Mouse (Mus musculus) left cerebral cortex, postnatal 14 days (tissue): Measurements from ENCODE around the gene Nfrkb. TPM values are rescaled to one million over a fixed set of nuclear protein-coding genes. Genes with fewer than 3 reads are reported as not detected.

Experiments
- DNase-seq, 2 experiments: peaks; one replicate each; pipeline ENCODE4 v3.0.0; 2021 to 2022; ENCODE audit warnings: low spot score in 2 of 2, mixed read lengths in 1 of 2
- intact Hi-C: fragments of 180-260 bp; cut with DNase I; formaldehyde crosslinking; loops from one replicate; pipeline ENCODE4 v1.15.1; 2025
- total RNA-seq, 2 experiments: library from RNA; stranded (reverse); gene quantifications; 2 replicates each; pipeline ENCODE4 v1.2.3; 2021

Nfrkb gene
- total RNA-seq, 2 experiments from 2014 or later, result 29.3 to 30.3 TPM

- intact Hi-C loops, result no loop called here
- DNase-seq, result no peak
These were observed 19.2 kb downstream of the Nfrkb start for GRCm38 (mm10) chr9:31405217-31405616.

GRCm38 (mm10) chr9:31412165-31412564 lies 26.2 kb downstream of the Nfrkb start:
- intact Hi-C loops, result no loop called here

DNA sequence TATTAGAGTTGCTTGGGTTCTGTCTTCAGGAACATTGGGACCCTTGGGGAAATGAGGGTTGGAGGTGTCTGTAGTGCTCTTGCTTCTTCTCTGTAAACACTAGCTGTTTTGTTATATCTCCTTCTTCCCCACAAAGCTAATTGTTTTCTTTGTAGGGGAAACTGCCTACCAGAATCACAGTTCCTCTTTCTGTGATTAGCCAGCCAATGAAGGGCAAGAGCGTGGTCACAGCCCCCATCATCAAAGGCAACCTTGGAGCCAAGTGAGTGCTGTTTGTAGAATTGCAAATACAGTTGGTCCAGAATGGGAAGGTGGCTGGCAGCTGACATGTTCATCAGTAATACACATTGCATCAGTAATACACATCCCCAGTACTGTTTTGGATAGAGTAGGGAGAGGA lies 32.8 kb downstream of the Nfrkb start:
- intact Hi-C loops, result loop anchor here (5.0 kb wide), 1 partner anchor 123 kb away; no protein-coding TSS in a partner anchor

More at GRCm38 (mm10) chr9:31412165-31412564, 26.2 kb downstream of the Nfrkb start:
- no peak for DNase-seq

DNA sequence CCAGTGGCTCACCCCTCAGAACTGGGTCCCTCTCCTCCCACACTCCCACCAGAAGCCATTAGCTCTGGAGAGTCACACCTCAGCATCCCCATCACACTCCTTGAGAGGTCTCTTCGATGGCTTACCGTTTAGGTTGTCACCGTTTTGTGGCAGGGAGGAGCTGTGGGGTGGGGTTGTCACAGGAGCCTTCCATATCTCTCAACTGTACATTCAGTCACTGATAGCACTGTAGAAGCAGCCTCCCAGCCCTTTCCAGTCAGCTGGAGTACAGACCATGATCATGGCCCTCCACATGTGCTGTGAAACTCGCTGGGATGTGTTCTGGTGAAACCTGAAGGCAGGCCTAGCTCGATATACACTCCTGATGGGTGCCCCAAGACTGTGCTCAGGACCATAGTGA lies 36.2 kb downstream of the Nfrkb start:
- DNase-seq, result no peak
- intact Hi-C loops, result no loop called here

More for the DNA sequence above, 32.8 kb downstream of the Nfrkb start:
- DNase-seq, result no peak

DNA sequence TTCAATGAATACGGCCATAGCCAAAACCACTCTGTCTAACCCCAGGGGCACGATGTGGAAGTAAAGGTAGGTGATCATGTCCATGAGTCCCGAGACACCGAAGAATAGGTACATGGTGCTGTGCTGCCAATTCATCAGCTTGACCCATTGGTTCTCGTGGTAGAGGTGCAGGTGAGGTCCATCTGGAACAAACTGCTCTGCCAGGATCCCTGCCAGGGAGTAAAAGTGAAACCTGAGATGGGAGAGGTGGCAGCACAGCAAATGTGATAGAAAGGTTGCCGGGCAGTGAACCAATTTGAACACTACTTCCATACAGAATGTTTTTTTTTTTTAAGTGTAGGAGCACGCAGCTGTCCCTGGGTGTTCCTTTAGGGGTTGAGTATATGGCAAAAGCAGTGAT lies 43.0 kb downstream of the Nfrkb start:
- intact Hi-C loops, result no loop called here
- no peak for DNase-seq

DNA sequence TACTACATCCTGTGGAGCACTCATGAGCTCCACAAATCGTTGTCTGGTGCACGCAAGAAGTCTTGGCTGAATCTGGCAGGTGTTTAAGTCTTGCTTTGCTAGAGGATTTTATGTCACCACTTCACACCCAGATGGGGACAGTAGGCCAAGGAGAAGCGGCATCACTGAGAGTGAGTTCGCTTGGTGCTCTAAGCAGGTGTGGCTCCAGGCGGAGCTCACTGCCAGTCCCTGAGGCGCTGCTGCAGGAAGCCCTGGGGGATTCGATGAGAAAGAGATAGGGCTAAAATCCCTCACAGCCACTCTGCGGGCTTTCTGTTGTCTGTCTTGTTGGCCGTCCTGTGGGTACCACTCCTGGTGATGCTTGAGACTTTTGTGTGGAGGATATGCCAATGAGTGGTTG lies 44.0 kb downstream of the Nfrkb start:
- DNase-seq, result no peak
- intact Hi-C loops, result no loop called here

GRCm38 (mm10) chr9:31431751-31432150 lies 45.8 kb downstream of the Nfrkb start:
- intact Hi-C loops, result no loop called here

GRCm38 (mm10) chr9:31432336-31432975 lies 46.5 kb downstream of the Nfrkb start:
- intact Hi-C loops, result no loop called here
- no peak for DNase-seq

More at GRCm38 (mm10) chr9:31431751-31432150, 45.8 kb downstream of the Nfrkb start:
- no peak for DNase-seq

DNA sequence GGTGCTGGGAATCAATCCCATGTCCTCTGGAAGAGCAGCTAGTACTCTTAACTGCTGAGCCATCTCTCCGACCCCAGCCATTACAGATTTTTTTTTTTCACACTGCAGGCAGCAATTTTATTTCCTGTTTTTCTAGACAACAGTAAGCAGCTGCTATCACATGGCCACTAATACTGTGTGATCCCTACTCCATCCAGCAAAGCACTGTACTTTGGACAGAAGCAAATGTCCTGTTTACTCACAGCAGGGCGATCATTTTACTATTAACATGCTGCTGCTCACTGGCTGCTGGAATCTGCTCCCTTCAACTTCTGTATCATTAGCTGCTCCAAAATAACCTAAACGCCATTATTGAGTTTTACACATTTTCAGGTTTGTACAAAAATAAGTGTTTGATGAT lies 47.4 kb downstream of the Nfrkb start:
- intact Hi-C loops, result no loop called here
- DNase-seq, result no peak

GRCm38 (mm10) chr9:31435415-31435814 lies 49.4 kb downstream of the Nfrkb start:
- intact Hi-C loops, result no loop called here

DNA sequence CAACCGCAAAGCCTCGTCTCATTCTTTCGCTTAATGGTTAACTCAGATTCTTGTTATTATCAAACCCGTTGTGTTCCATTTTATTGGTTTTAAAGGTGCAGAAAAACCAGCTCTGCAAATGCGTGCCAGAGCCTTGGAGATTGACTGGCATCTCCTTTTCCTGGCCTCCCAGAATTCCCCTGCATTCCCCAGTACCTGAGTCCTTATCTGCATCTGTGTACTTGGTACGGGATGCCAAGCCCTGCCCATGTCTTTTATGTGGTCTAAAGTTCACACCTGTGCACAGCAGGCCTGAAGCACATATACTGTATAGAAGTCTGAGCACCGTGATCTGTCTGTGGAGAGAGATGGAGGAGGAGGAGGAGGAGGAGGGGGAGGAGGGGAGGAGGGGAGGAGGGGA lies 51.9 kb downstream of the Nfrkb start:
- no peak for DNase-seq
- intact Hi-C loops, result no loop called here

More at GRCm38 (mm10) chr9:31435415-31435814, 49.4 kb downstream of the Nfrkb start:
- DNase-seq, result no peak

- DNase-seq, result no peak
- intact Hi-C loops, result no loop called here
These were observed 52.8 kb downstream of the Nfrkb start for GRCm38 (mm10) chr9:31438834-31439233.

DNA sequence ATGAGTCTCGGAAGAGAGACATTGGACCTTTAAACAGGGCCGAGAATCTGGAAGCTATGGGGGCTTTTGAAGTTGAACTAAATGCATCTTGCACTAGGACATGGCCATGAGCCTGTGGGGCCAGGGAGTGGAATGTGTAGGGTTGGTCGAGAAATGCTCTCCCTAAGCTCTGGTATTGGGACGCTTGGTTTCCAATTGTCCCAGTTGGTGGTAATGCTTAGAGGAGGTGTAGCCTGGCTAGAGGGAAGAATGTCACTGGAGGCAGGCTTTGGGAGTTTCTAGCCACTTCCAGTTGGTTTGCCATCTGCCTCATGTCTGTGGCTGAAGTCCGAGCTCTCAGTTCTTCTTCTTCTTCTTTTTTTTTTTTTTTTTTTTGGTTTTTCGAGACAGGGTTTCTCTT lies 53.3 kb downstream of the Nfrkb start:
- intact Hi-C loops, result no loop called here
- no peak for DNase-seq

DNA sequence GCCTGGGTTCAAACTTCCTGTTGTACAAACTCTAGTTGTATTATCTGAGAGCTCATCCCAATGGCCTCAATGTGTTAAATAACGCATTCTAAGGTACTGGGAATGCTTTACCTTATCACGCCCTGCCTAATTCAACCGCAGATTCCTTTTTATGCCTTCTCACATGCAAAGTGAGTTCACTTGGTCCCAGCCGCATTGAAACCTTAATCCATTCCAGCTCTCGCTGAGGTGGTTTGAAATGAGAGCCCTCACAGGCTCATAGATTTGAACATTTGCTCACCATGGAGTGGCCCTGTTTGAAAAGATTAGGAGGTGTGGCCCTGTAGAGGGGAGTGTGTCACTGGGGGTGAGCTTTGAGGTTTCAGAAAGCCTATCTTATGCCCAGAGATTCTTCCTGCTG lies 54.4 kb downstream of the Nfrkb start:
- DNase-seq, result no peak
- intact Hi-C loops, result no loop called here

DNA sequence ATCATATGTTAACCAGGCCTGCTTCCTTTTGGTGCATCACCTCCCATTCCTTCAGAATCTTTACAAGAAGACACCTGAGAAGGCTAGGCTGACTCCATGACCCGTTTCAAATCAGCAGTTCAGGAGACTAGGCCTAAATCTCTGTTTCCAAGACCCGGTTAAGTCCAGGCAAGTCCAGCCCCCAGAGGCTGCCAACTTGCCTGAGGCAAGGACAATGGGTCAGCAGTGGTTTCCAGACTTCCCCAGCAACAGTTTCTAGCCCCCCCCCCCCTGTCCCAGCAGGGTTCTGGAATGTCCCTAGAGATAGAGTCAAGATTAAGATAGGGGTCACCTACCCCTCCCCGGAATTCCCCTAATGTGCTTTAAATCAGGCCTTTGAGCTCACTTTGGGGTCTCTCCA lies 55.5 kb downstream of the Nfrkb start:
- no peak for DNase-seq

GRCm38 (mm10) chr9:31444236-31444635 lies 58.2 kb downstream of the Nfrkb start:
- no peak for DNase-seq
- intact Hi-C loops, result no loop called here

More for the DNA sequence above, 55.5 kb downstream of the Nfrkb start:
- intact Hi-C loops, result no loop called here

DNA sequence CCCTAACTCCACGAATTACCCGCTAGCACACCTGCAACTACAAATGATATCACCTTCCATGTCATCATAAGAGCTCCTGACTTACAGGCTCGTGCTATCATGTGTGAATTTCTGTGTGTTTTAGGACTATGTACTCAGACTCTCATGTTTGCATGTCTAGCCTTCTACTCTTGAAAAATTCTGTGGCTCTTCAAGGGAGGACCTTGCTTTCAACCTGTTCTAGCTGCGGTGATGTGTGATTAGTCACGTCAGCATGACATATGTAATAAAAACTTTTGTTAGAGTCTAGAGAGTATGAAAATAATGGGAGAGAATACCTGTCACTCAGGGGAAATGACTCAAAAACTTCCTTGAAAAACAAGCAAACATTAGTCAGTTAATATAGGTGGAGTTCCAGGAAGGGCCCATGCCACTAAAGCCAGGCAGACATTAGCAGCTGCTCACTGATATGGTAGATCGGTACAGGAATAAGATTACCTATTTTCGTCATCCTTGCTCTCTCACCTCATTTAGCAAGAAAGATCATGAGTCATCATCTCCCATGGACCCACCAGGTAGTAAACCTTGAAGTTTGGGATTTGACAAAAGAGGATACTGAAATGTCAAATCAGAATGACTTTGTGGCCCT lies 63.3 kb downstream of the Nfrkb start:
- intact Hi-C loops, result no loop called here
- no peak for DNase-seq

- DNase-seq, result no peak
- intact Hi-C loops, result no loop called here
These were observed 66.2 kb downstream of the Nfrkb start for GRCm38 (mm10) chr9:31452166-31452565.

DNA sequence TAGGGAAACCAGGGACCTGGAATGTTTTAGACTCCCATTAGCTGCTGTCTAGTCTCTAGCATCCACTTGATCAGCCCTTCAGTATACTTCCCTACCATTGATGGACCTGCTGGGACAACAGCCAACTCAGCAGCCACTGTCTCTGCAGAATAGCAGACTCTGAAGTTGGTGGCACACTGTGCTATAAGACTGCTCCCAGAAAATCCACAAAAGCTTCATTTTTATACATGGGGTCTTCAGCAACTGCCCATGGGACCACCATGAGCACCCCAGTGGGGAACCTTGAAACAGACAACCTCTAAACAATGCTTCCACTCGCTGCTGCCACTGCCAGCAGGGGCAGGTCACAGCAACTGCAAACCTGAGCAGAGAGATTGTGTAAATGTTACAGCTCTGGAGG lies 68.4 kb downstream of the Nfrkb start:
- no peak for DNase-seq
- intact Hi-C loops, result no loop called here

GRCm38 (mm10) chr9:31463190-31463589 lies 77.2 kb downstream of the Nfrkb start:
- DNase-seq, result no peak
- intact Hi-C loops, result no loop called here
